Mouse (Mus musculus): Measurements from ENCODE around the gene Dao. TPM values are rescaled to one million over a fixed set of nuclear protein-coding genes. Genes with fewer than 3 reads are reported as not detected.

Gene Dao
- polyA plus RNA-seq, 1 experiment = 11.9 TPM

- H3K4me3 ChIP-seq (ENCODE audit: low read depth, low read length) = no peak overlapping the region
- TF ChIP-seq POLR2A (IDR thresholded peaks at IDR 0.05; ENCODE audit: low read depth, low read length) (no peak), CTCF (IDR thresholded peaks at IDR 0.05; ENCODE audit: extremely low read depth, insufficient read length, insufficient replicate concordance, low read depth, low read length) (no peak)
- 65% methylated on average over 3 of the region's 3 CpGs for WGBS
- no peaks in the 10 kb centered on the region for H3K27me3 ChIP-seq (ENCODE audit: control insufficient read depth, insufficient read depth, low read length)
- H3K4me1 ChIP-seq (ENCODE audit: control insufficient read depth, insufficient read depth, insufficient read length, low read length) = peaks cover 7% of the 10 kb centered on the region; the same call in 1 of the 2 replicates
- H3K36me3 ChIP-seq (ENCODE audit: control insufficient read depth, insufficient read depth, low read length) = no peaks in the 10 kb centered on the region
- no peak overlapping the region for H3K27ac ChIP-seq (ENCODE audit: insufficient read depth, low read depth, low read length)
Measured at GRCm38 (mm10) chr5:114046151-114046550, 42.6 kb downstream of the Dao start.

GRCm38 (mm10) chr5:114046604-114047003, 43.1 kb downstream of the Dao start:
- no peak overlapping the region for H3K27ac ChIP-seq (ENCODE audit: insufficient read depth, low read depth, low read length)
- TF ChIP-seq POLR2A (IDR thresholded peaks at IDR 0.05; ENCODE audit: low read depth, low read length) = no peak
- TF ChIP-seq CTCF (IDR thresholded peaks at IDR 0.05; ENCODE audit: extremely low read depth, insufficient read length, insufficient replicate concordance, low read depth, low read length) = peak; percentile 30; the same call in 1 of the 2 replicates
- H3K36me3 ChIP-seq (ENCODE audit: control insufficient read depth, insufficient read depth, low read length) = no peaks in the 10 kb centered on the region
- H3K4me1 ChIP-seq (ENCODE audit: control insufficient read depth, insufficient read depth, insufficient read length, low read length) = peaks cover 6% of the 10 kb centered on the region; the same call in 1 of the 2 replicates
- H3K27me3 ChIP-seq (ENCODE audit: control insufficient read depth, insufficient read depth, low read length) = no peaks in the 10 kb centered on the region
- H3K4me3 ChIP-seq (ENCODE audit: low read depth, low read length) = no peak overlapping the region
- WGBS = 42% methylated on average over 3 of the region's 3 CpGs

- no peaks in the 10 kb centered on the region for H3K27me3 ChIP-seq (ENCODE audit: control insufficient read depth, insufficient read depth, low read length)
- H3K27ac ChIP-seq (ENCODE audit: insufficient read depth, low read depth, low read length) = no peak overlapping the region
- WGBS = 73% methylated on average over 5 of the region's 5 CpGs
- no peak overlapping the region for H3K4me3 ChIP-seq (ENCODE audit: low read depth, low read length)
- H3K4me1 ChIP-seq (ENCODE audit: control insufficient read depth, insufficient read depth, insufficient read length, low read length) = peaks cover under 1% of the 10 kb centered on the region; the same call in 1 of the 2 replicates
- H3K36me3 ChIP-seq (ENCODE audit: control insufficient read depth, insufficient read depth, low read length) = no peaks in the 10 kb centered on the region
- no peak for TF ChIP-seq POLR2A (IDR thresholded peaks at IDR 0.05; ENCODE audit: low read depth, low read length)
- TF ChIP-seq CTCF (IDR thresholded peaks at IDR 0.05; ENCODE audit: extremely low read depth, insufficient read length, insufficient replicate concordance, low read depth, low read length) = no peak
Measured at GRCm38 (mm10) chr5:114047182-114047581, 43.7 kb downstream of the Dao start.

- 43% methylated on average over 12 of the region's 12 CpGs for WGBS
- TF ChIP-seq CTCF (IDR thresholded peaks at IDR 0.05; ENCODE audit: extremely low read depth, insufficient read length, insufficient replicate concordance, low read depth, low read length) (no peak), POLR2A (IDR thresholded peaks at IDR 0.05; ENCODE audit: low read depth, low read length) (no peak)
- no peaks in the 10 kb centered on the region for H3K36me3 ChIP-seq (ENCODE audit: control insufficient read depth, insufficient read depth, low read length)
- no peak overlapping the region for H3K4me3 ChIP-seq (ENCODE audit: low read depth, low read length)
- H3K27me3 ChIP-seq (ENCODE audit: control insufficient read depth, insufficient read depth, low read length) = no peaks in the 10 kb centered on the region
- peaks cover 4% of the 10 kb centered on the region; the same call in 1 of the 2 replicates for H3K4me1 ChIP-seq (ENCODE audit: control insufficient read depth, insufficient read depth, insufficient read length, low read length)
- no peak overlapping the region for H3K27ac ChIP-seq (ENCODE audit: insufficient read depth, low read depth, low read length)
Measured at GRCm38 (mm10) chr5:114048731-114049308, 45.3 kb downstream of the Dao start.

- Histone ChIP-seq H3K4me3 (ENCODE audit: low read depth, low read length) (peak overlapping the region; percentile 12), H3K36me3 (ENCODE audit: control insufficient read depth, insufficient read depth, low read length) (no peaks in the 10 kb centered on the region), H3K27ac (ENCODE audit: insufficient read depth, low read depth, low read length) (no peak overlapping the region), H3K27me3 (ENCODE audit: control insufficient read depth, insufficient read depth, low read length) (no peaks in the 10 kb centered on the region), H3K4me1 (ENCODE audit: control insufficient read depth, insufficient read depth, insufficient read length, low read length) (peaks cover 4% of the 10 kb centered on the region; the same call in 1 of the 2 replicates)
- 14% methylated on average over 9 of the region's 9 CpGs for WGBS
- TF ChIP-seq POLR2A (IDR thresholded peaks at IDR 0.05; ENCODE audit: low read depth, low read length) = no peak
- TF ChIP-seq CTCF (IDR thresholded peaks at IDR 0.05; ENCODE audit: extremely low read depth, insufficient read length, insufficient replicate concordance, low read depth, low read length) = peak; percentile 92
Measured at GRCm38 (mm10) chr5:114052246-114052761, 48.8 kb downstream of the Dao start.

GRCm38 (mm10) chr5:114057129-114057731, 53.7 kb downstream of the Dao start:
- Histone ChIP-seq H3K36me3 (ENCODE audit: control insufficient read depth, insufficient read depth, low read length) (no peaks in the 10 kb centered on the region), H3K4me1 (ENCODE audit: control insufficient read depth, insufficient read depth, insufficient read length, low read length) (peaks cover 3% of the 10 kb centered on the region; the same call in 1 of the 2 replicates), H3K4me3 (ENCODE audit: low read depth, low read length) (no peak overlapping the region), H3K27ac (ENCODE audit: insufficient read depth, low read depth, low read length) (no peak overlapping the region), H3K27me3 (ENCODE audit: control insufficient read depth, insufficient read depth, low read length) (no peaks in the 10 kb centered on the region)
- WGBS = 72% methylated on average over 9 of the region's 9 CpGs
- TF ChIP-seq POLR2A (IDR thresholded peaks at IDR 0.05; ENCODE audit: low read depth, low read length) (no peak), CTCF (IDR thresholded peaks at IDR 0.05; ENCODE audit: extremely low read depth, insufficient read length, insufficient replicate concordance, low read depth, low read length) (no peak)

- no peaks in the 10 kb centered on the region for H3K27me3 ChIP-seq (ENCODE audit: control insufficient read depth, insufficient read depth, low read length)
- TF ChIP-seq CTCF (IDR thresholded peaks at IDR 0.05; ENCODE audit: extremely low read depth, insufficient read length, insufficient replicate concordance, low read depth, low read length) = no peak
- no peak for TF ChIP-seq POLR2A (IDR thresholded peaks at IDR 0.05; ENCODE audit: low read depth, low read length)
- 27% methylated on average over 7 of the region's 7 CpGs for WGBS
- no peak overlapping the region for H3K27ac ChIP-seq (ENCODE audit: insufficient read depth, low read depth, low read length)
- no peak overlapping the region for H3K4me3 ChIP-seq (ENCODE audit: low read depth, low read length)
- no peaks in the 10 kb centered on the region for H3K4me1 ChIP-seq (ENCODE audit: control insufficient read depth, insufficient read depth, insufficient read length, low read length)
- no peaks in the 10 kb centered on the region for H3K36me3 ChIP-seq (ENCODE audit: control insufficient read depth, insufficient read depth, low read length)
Measured at GRCm38 (mm10) chr5:114061675-114062074, 58.2 kb downstream of the Dao start.
